Mouse (Mus musculus) neural tube, embryonic 14.5 days (tissue): ENCODE data around the gene Mfng. TPM values are rescaled to one million over a fixed set of nuclear protein-coding genes. Genes with fewer than 3 reads are reported as not detected.

Experiments
- ATAC-seq: fragments of 200-750 bp; cut with Nextera tagmentation; 2 replicates; pipeline ENCODE4 v1.8.0; 2017; ENCODE audit warnings: low read depth, mild to moderate bottlenecking, moderate TSS enrichment, moderate library complexity
- H3K27ac ChIP-seq: fragments of 300-500 bp; sonication (generic); 2 replicates; pipeline ENCODE4 v1.5.1; 2014; ENCODE audit warnings: low read depth, mild to moderate bottlenecking, control low read depth, low read length, moderate library complexity, mixed read lengths
- H3K27me3 ChIP-seq: fragments of 300-500 bp; sonication (generic); 2 replicates; pipeline ENCODE4 v1.6.1; 2014; ENCODE audit warnings: low read length; ENCODE audit not compliant: control insufficient read depth, insufficient read depth
- H3K36me3 ChIP-seq: fragments of 300-500 bp; sonication (generic); 2 replicates; pipeline ENCODE4 v1.6.1; 2014; ENCODE audit warnings: low read length, mixed read lengths; ENCODE audit not compliant: control insufficient read depth, insufficient read depth
- H3K4me1 ChIP-seq: fragments of 300-500 bp; sonication (generic); 2 replicates; pipeline ENCODE4 v1.6.1; 2014; ENCODE audit warnings: low read length; ENCODE audit not compliant: control insufficient read depth, insufficient read depth
- H3K4me2 ChIP-seq: fragments of 300-500 bp; sonication (generic); 2 replicates; pipeline ENCODE4 v1.6.1; 2014; ENCODE audit warnings: mild to moderate bottlenecking, low read depth, low read length, control low read depth
- H3K4me3 ChIP-seq: fragments of 300-500 bp; sonication (generic); 2 replicates; pipeline ENCODE4 v1.5.1; 2014; ENCODE audit warnings: low read depth, low read length, control low read depth, mixed read lengths
- H3K9ac ChIP-seq: fragments of 300-500 bp; sonication (generic); replicated peaks from 2 replicates; pipeline ENCODE4 v1.6.1; 2014; ENCODE audit warnings: low read depth, mild to moderate bottlenecking, control low read depth, low read length, mixed read lengths
- H3K9me3 ChIP-seq: fragments of 300-500 bp; sonication (generic); 2 replicates; pipeline ENCODE4 v1.6.1; 2016; ENCODE audit warnings: low read length; ENCODE audit not compliant: control insufficient read depth
- WGBS: fragments of 180-500 bp; shearing (Covaris S2); extraction: QIAGEN DNeasy Blood & Tissue Kit; methylation state at CpG from one replicate; pipeline ENCODE4 v1.1.7; 2014; 5-methylcytosine and 5-hydroxymethylcytosine counted together
- polyA plus RNA-seq: library from polyadenylated mRNA; unstranded; fragments of >200 nt; fragmentation: Nextera tagmentation; extraction: Ambion mirVana; gene quantifications from 2 replicates; pipeline ENCODE4 v1.2.1, GENCODE M21; 2014

Mfng gene
- 6.9 and 10.2 TPM in 2 replicates for polyA plus RNA-seq

GRCm38 (mm10) chr15:78773290-78773729 is at the start of gene Mfng:
Gene Mfng (minus strand): TSS chr15:78773475.
- 5% methylated on average over 11 of the region's 11 CpGs for WGBS
- H3K4me1 ChIP-seq: peaks cover 16% of the 10 kb centered on the region
- H3K4me3 ChIP-seq: peak within 1 kb of the TSS; percentile 18
- no peaks in the 10 kb centered on the region for H3K36me3 ChIP-seq
- H3K27ac ChIP-seq: peak within 1 kb of the TSS; percentile 75
- H3K9ac ChIP-seq: no peak within 1 kb of the TSS; the same call in 1 of the 2 replicates
- H3K9me3 ChIP-seq: no peaks in the 10 kb centered on the region
- H3K27me3 ChIP-seq: no peaks in the 10 kb centered on the region
- peak within 1 kb of the TSS; percentile 41 for H3K4me2 ChIP-seq
- ATAC-seq: peak; percentile 72

- Histone ChIP-seq H3K27me3 (no peaks in the 10 kb centered on the region), H3K4me1 (0 out of 2 replicates have a peak, but pooled peaks cover 6% of the 10 kb centered on the region), H3K4me3 (no peak overlapping the region), H3K36me3 (no peaks in the 10 kb centered on the region), H3K4me2 (no peak overlapping the region), H3K9me3 (no peaks in the 10 kb centered on the region), H3K9ac (no peak overlapping the region), H3K27ac (no peak overlapping the region)
- ATAC-seq: no peak
- 52% methylated on average over 6 of the region's 6 CpGs for WGBS
These were observed 42.8 kb upstream of the Mfng start for GRCm38 (mm10) chr15:78816074-78816391.

GRCm38 (mm10) chr15:78815314-78816073 is 42.2 kb upstream of the Mfng start:
- no peak overlapping the region for H3K4me3 ChIP-seq
- H3K9me3 ChIP-seq: no peaks in the 10 kb centered on the region
- WGBS: 49% methylated on average over 11 of the region's 11 CpGs
- H3K4me1 ChIP-seq: 0 out of 2 replicates have a peak, but pooled peaks cover 6% of the 10 kb centered on the region
- H3K27ac ChIP-seq: no peak overlapping the region
- H3K27me3 ChIP-seq: no peaks in the 10 kb centered on the region
- no peaks in the 10 kb centered on the region for H3K36me3 ChIP-seq
- no peak overlapping the region for H3K4me2 ChIP-seq
- no peak for ATAC-seq
- no peak overlapping the region for H3K9ac ChIP-seq

GRCm38 (mm10) chr15:78813603-78814002 is 40.3 kb upstream of the Mfng start:
- no peak overlapping the region for H3K27ac ChIP-seq
- WGBS: 89% methylated on average over 4 of the region's 4 CpGs
- 0 out of 2 replicates have a peak, but pooled peaks cover 6% of the 10 kb centered on the region for H3K4me1 ChIP-seq
- H3K9ac ChIP-seq: no peak overlapping the region
- no peak overlapping the region for H3K4me2 ChIP-seq
- no peak overlapping the region for H3K4me3 ChIP-seq
- H3K27me3 ChIP-seq: no peaks in the 10 kb centered on the region
- no peaks in the 10 kb centered on the region for H3K36me3 ChIP-seq
- ATAC-seq: no peak
- H3K9me3 ChIP-seq: no peaks in the 10 kb centered on the region

GRCm38 (mm10) chr15:78810146-78810545 is 36.9 kb upstream of the Mfng start:
- ATAC-seq: no peak
- Histone ChIP-seq H3K4me2 (no peak overlapping the region), H3K36me3 (no peaks in the 10 kb centered on the region), H3K4me3 (no peak overlapping the region), H3K9ac (no peak overlapping the region), H3K27me3 (no peaks in the 10 kb centered on the region), H3K4me1 (no peaks in the 10 kb centered on the region), H3K9me3 (no peaks in the 10 kb centered on the region), H3K27ac (no peak overlapping the region)
- 77% methylated on average over 9 of the region's 9 CpGs for WGBS

GRCm38 (mm10) chr15:78809739-78810138 is 36.5 kb upstream of the Mfng start:
- WGBS: 62% methylated on average over 9 of the region's 9 CpGs

GRCm38 (mm10) chr15:78808980-78809379 is 35.7 kb upstream of the Mfng start:
- WGBS: 70% methylated on average over 2 of the region's 2 CpGs
- no peak overlapping the region for H3K9ac ChIP-seq

More at GRCm38 (mm10) chr15:78809739-78810138, 36.5 kb upstream of the Mfng start:
- Histone ChIP-seq H3K4me2 (no peak overlapping the region), H3K27me3 (no peaks in the 10 kb centered on the region), H3K4me3 (no peak overlapping the region), H3K27ac (no peak overlapping the region), H3K9me3 (no peaks in the 10 kb centered on the region), H3K4me1 (no peaks in the 10 kb centered on the region), H3K9ac (no peak overlapping the region), H3K36me3 (no peaks in the 10 kb centered on the region)
- ATAC-seq: no peak

GRCm38 (mm10) chr15:78807141-78807540 is 33.9 kb upstream of the Mfng start:
- H3K27me3 ChIP-seq: peaks cover 11% of the 10 kb centered on the region; the same call in 1 of the 2 replicates
- H3K4me3 ChIP-seq: no peak overlapping the region
- 84% methylated on average over 3 of the region's 3 CpGs for WGBS
- no peaks in the 10 kb centered on the region for H3K36me3 ChIP-seq
- no peak overlapping the region for H3K4me2 ChIP-seq
- H3K4me1 ChIP-seq: peaks cover 5% of the 10 kb centered on the region
- H3K9ac ChIP-seq: no peak overlapping the region
- H3K27ac ChIP-seq: no peak overlapping the region
- H3K9me3 ChIP-seq: no peaks in the 10 kb centered on the region
- no peak for ATAC-seq

More at GRCm38 (mm10) chr15:78808980-78809379, 35.7 kb upstream of the Mfng start:
- H3K4me2 ChIP-seq: no peak overlapping the region
- no peak for ATAC-seq
- no peak overlapping the region for H3K4me3 ChIP-seq
- H3K27ac ChIP-seq: no peak overlapping the region
- H3K36me3 ChIP-seq: no peaks in the 10 kb centered on the region
- no peaks in the 10 kb centered on the region for H3K4me1 ChIP-seq
- no peaks in the 10 kb centered on the region for H3K9me3 ChIP-seq
- H3K27me3 ChIP-seq: no peaks in the 10 kb centered on the region

GRCm38 (mm10) chr15:78806614-78807013 is 33.3 kb upstream of the Mfng start:
- no peak overlapping the region for H3K4me3 ChIP-seq
- H3K9me3 ChIP-seq: no peaks in the 10 kb centered on the region
- H3K27me3 ChIP-seq: peaks cover 14% of the 10 kb centered on the region
- H3K27ac ChIP-seq: no peak overlapping the region
- H3K4me2 ChIP-seq: no peak overlapping the region
- WGBS: 51% methylated on average over 2 of the region's 2 CpGs
- no peaks in the 10 kb centered on the region for H3K36me3 ChIP-seq
- H3K4me1 ChIP-seq: peaks cover 8% of the 10 kb centered on the region
- ATAC-seq: no peak
- H3K9ac ChIP-seq: no peak overlapping the region
